Mouse (Mus musculus) megakaryocyte, embryonic 14.5 days (primary cell): ENCODE results near the gene 2610008E11Rik. TPM values are rescaled to one million over a fixed set of nuclear protein-coding genes. Genes with fewer than 3 reads are reported as not detected.
A peak's percentile ranks its signal among the peaks of the same experiment; 100 is the strongest.

Experiments used
- H3K27me3 ChIP-seq: replicated peaks from 2 replicates; pipeline ENCODE3; 2012; ENCODE audit warnings: inconsistent platforms
- H3K36me3 ChIP-seq: replicated peaks from 2 replicates; pipeline ENCODE3; 2012; ENCODE audit warnings: low read length, inconsistent platforms, mixed read lengths
- H3K4me1 ChIP-seq: 2 replicates; pipeline ENCODE4 v1.6.1; 2012; ENCODE audit warnings: inconsistent platforms
- H3K4me3 ChIP-seq: replicated peaks from 2 replicates; pipeline ENCODE3; 2012; ENCODE audit warnings: moderate library complexity, mild to moderate bottlenecking, inconsistent platforms
- H3K9me3 ChIP-seq: 2 replicates; pipeline ENCODE4 v1.6.1; 2012; ENCODE audit warnings: inconsistent platforms
- FLI1 ChIP-seq: IDR thresholded peaks from 2 replicates; pipeline ENCODE4 v1.6.1; 2012; ENCODE audit warnings: low read length, inconsistent platforms, mixed read lengths
- GATA1 ChIP-seq: IDR thresholded peaks from 3 replicates; pipeline ENCODE4 v1.6.1; 2012; ENCODE audit warnings: mixed read lengths, low read length, inconsistent platforms, borderline replicate concordance
- polyA plus RNA-seq: library from polyadenylated mRNA; stranded (reverse); fragments of >175 nt; gene quantifications from 2 replicates; pipeline ENCODE4 v1.2.3, GENCODE M21; 2012; ENCODE audit warnings: low replicate concordance; ENCODE audit not compliant: insufficient read depth

Gene 2610008E11Rik
- not detected in 2 replicates for polyA plus RNA-seq

- peaks cover 3% of the 10 kb centered on the region for H3K27me3 ChIP-seq
- no peak for TF ChIP-seq FLI1
- TF ChIP-seq GATA1 = no peak
Observed at GRCm38 (mm10) chr10:79097161-79097754, at the start of gene 2610008E11Rik. Gene 2610008E11Rik, minus strand, starts transcription at chr10:79097600.

GRCm38 (mm10) chr10:79116125-79116849 lies 18.9 kb upstream of the 2610008E11Rik start:
- no peaks in the 10 kb centered on the region for H3K9me3 ChIP-seq
- H3K4me3 ChIP-seq = no peak overlapping the region
- H3K27me3 ChIP-seq = peaks cover 1% of the 10 kb centered on the region
- TF ChIP-seq FLI1 = no peak
- TF ChIP-seq GATA1 = no peak
- no peaks in the 10 kb centered on the region for H3K36me3 ChIP-seq
- H3K4me1 ChIP-seq = no peaks in the 10 kb centered on the region

More at GRCm38 (mm10) chr10:79097161-79097754, at the start of gene 2610008E11Rik:
- peak within 1 kb of the TSS; percentile 97 for H3K4me3 ChIP-seq
- H3K36me3 ChIP-seq = peaks cover 17% of the 10 kb centered on the region
- peaks cover 19% of the 10 kb centered on the region for H3K4me1 ChIP-seq
- no peaks in the 10 kb centered on the region for H3K9me3 ChIP-seq

GRCm38 (mm10) chr10:79115085-79115484 lies 17.7 kb upstream of the 2610008E11Rik start:
- TF ChIP-seq GATA1 (no peak), FLI1 (no peak)

DNA sequence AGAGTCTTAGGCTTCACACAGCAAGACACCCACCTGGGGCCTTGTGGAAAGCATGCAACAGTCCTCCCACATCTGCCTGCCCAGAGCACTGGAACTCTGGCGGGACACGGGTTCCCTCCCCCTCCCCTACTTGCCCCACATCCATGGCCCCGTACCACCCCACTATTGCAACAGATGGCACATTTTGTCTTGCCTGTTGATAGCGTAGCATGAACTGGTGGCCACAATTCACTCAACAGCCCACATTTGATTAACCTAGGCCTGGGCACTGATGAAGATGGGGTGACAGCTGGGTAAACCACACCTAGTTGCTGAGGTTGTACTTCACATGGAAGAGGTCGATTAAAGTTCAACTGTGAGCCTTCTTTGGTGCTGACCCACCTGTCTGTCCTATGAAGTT lies 13.1 kb upstream of the 2610008E11Rik start:
- Histone ChIP-seq H3K36me3 (no peaks in the 10 kb centered on the region), H3K4me1 (peaks cover 14% of the 10 kb centered on the region)
- TF ChIP-seq GATA1 (no peak), FLI1 (no peak)

More at GRCm38 (mm10) chr10:79115085-79115484, 17.7 kb upstream of the 2610008E11Rik start:
- H3K4me1 ChIP-seq = no peaks in the 10 kb centered on the region
- H3K9me3 ChIP-seq = no peaks in the 10 kb centered on the region; the same call in 1 of the 2 replicates
- H3K36me3 ChIP-seq = no peaks in the 10 kb centered on the region
- no peak overlapping the region for H3K4me3 ChIP-seq
- H3K27me3 ChIP-seq = peaks cover 1% of the 10 kb centered on the region

DNA sequence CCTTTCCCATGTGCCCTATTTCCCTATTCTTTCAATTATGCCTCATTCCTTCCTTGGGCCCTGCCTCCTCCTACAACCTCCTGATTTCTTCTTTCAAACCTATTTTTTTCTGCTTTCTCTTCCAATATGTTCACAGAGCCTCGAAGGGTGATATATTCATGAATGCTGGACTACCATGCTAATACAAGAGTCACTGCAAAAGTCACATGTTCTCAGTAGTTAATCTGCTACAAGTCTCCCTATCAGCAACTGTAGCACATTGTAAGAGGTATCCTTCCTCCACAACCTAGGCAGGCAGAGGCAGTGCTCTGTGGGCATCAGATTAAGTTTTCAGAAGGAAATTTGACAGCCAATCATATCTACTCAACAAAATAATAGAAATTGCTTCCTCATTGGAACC lies 11.8 kb upstream of the 2610008E11Rik start:
- no peak for TF ChIP-seq FLI1
- TF ChIP-seq GATA1 = no peak
- Histone ChIP-seq H3K36me3 (no peaks in the 10 kb centered on the region), H3K4me1 (peaks cover 14% of the 10 kb centered on the region), H3K4me3 (no peak overlapping the region), H3K9me3 (no peaks in the 10 kb centered on the region; the same call in 1 of the 2 replicates), H3K27me3 (peaks cover 1% of the 10 kb centered on the region)

More for the DNA sequence above, 13.1 kb upstream of the 2610008E11Rik start:
- Histone ChIP-seq H3K4me3 (no peak overlapping the region), H3K27me3 (peaks cover 1% of the 10 kb centered on the region), H3K9me3 (no peaks in the 10 kb centered on the region; the same call in 1 of the 2 replicates)

DNA sequence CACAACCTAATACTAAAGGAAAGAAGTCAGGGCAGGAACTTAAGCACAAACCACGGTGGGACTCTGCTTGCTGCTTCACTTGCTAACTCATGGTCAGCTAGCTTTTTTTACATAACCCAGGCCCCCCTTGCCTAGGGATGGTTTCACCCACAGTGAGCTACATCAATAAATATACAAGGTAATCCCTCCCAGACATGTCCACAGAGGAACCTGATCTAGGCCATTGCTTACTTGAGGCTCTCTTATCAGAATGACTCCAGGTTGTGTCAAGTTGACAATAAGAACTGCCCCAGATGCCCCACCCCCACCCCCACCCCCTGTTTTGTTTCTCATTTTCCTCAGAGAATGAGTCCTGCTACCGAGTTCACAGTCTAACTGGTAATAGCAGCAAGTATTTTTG lies 10.1 kb upstream of the 2610008E11Rik start:
- peaks cover 4% of the 10 kb centered on the region for H3K27me3 ChIP-seq
- H3K9me3 ChIP-seq = no peaks in the 10 kb centered on the region; the same call in 1 of the 2 replicates
- H3K4me3 ChIP-seq = no peak overlapping the region
- H3K4me1 ChIP-seq = peaks cover 14% of the 10 kb centered on the region
- no peaks in the 10 kb centered on the region for H3K36me3 ChIP-seq
- TF ChIP-seq GATA1 (no peak), FLI1 (no peak)

DNA sequence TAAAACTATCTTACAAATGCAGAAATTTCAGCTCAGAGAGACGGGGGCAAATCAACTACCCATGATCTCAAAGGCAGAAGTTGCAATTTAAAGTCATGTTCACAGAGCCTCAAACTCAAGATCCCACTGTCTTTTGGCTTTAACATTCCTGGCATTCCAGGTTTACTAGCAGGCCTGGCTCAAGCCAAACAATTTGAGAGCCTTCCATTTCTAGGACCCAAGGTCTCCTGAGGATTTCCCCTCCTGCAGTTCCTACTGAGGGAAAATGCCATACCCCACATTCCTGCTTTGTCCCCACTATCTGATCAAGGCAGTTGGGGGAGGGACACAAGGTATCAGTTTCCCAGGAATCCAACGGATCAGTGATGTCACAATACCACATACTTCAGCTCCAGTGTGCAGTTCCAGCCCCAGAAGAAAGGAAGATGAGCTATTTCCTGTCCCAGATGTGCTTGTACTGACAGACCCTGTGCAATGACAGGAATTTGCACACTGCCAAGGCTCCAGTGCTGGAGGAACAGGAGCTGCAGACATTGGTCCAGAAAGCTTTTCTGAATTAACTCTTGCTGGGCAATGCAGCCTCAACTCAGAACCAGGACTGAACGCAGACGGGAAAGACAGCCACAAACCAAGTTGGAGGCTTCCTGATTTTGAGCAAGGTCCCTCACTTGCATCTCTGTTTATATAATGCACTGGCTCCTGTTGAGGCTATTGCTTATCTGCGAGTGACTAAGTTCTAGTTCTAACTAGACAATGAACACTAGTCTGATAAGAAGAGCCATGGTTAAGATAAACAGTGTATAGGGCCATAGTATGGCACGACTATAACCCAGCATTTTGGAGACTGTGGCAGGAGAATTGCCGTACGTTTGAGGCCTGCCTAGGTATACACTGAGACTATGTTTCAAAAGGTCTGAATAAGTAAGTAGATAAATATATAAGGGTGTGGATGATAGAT lies 9.2 kb upstream of the 2610008E11Rik start:
- no peak overlapping the region for H3K4me3 ChIP-seq
- peaks cover 14% of the 10 kb centered on the region for H3K4me1 ChIP-seq
- H3K9me3 ChIP-seq = no peaks in the 10 kb centered on the region; the same call in 1 of the 2 replicates
- no peaks in the 10 kb centered on the region for H3K36me3 ChIP-seq
- TF ChIP-seq GATA1 (no peak), FLI1 (no peak)
- peaks cover 3% of the 10 kb centered on the region for H3K27me3 ChIP-seq

DNA sequence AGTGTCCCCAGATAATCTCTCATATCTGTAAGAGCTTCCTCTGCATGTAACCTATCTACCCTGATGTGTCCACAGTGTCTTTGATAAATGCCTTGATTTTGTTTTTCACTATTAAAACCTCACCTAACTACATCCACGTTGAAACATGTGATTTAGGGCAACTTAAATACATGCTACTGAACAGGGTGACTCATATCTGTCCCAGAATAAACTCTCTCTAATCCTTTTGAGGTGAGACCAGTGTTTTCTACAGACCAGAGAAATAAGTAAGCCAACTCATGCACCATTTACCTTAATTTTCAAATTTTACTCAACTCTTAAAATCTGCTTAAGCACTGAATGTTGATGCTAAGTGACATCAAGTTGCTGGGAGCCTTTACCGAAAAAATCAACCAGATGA lies 694 bp downstream of the 2610008E11Rik start:
- H3K4me3 ChIP-seq = peak overlapping the region; percentile 97
- H3K9me3 ChIP-seq = no peaks in the 10 kb centered on the region; the same call in 1 of the 2 replicates
- no peak for TF ChIP-seq FLI1
- no peak for TF ChIP-seq GATA1
- peaks cover 3% of the 10 kb centered on the region for H3K27me3 ChIP-seq
- H3K4me1 ChIP-seq = peaks cover 19% of the 10 kb centered on the region
- peaks cover 23% of the 10 kb centered on the region for H3K36me3 ChIP-seq

DNA sequence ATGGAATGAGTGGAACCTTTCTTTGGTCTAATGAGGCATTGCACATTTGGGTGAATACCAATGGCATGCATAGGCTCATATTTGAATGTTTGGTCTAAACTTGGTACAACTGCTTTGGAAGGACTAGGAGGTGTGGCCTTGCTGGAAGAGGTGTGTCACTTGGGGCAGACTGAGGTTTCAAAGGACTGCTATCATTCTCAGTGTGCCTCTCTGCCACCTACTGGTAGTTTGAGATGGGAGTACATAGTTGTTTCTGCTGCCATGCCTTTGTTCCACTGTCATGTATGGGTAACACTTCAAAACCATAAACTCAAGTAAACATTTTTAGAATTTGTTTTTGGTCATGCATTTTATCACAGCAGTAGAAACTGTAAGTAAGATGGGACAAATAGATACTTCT lies 5.7 kb downstream of the 2610008E11Rik start:
- H3K27me3 ChIP-seq = no peaks in the 10 kb centered on the region
- H3K9me3 ChIP-seq = no peaks in the 10 kb centered on the region; the same call in 1 of the 2 replicates
- H3K36me3 ChIP-seq = peaks cover 64% of the 10 kb centered on the region
- no peak overlapping the region for H3K4me3 ChIP-seq
- no peak for TF ChIP-seq GATA1
- TF ChIP-seq FLI1 = no peak
- H3K4me1 ChIP-seq = peaks cover 11% of the 10 kb centered on the region
